Mouse (Mus musculus) embryonic facial prominence, embryonic 11.5 days (tissue): ENCODE measurements around the gene Bex1. TPM values are rescaled to one million over a fixed set of nuclear protein-coding genes. Genes with fewer than 3 reads are reported as not detected.
"Not testable (repeated sequence)": the region's sequence is repeated elsewhere in the genome, so short reads cannot be mapped to it uniquely, and the experiment has no call there.

Source experiments
- ATAC-seq: fragments of 200-750 bp; cut with Nextera tagmentation; replicated peaks from 2 replicates; pipeline ENCODE4 v1.8.0; 2017; ENCODE audit warnings: low read depth; ENCODE audit not compliant: insufficient number of reproducible peaks, low FRiP score, low TSS enrichment
- DNase-seq: peaks from one replicate; pipeline ENCODE4 v3.0.0-alpha.2; 2015; ENCODE audit warnings: low spot score
- H3K27ac ChIP-seq: fragments of 300-500 bp; sonication (generic); replicated peaks from 2 replicates; pipeline ENCODE4 v1.5.1; 2014; ENCODE audit warnings: mild to moderate bottlenecking, low read depth, low read length, control low read depth
- H3K27me3 ChIP-seq: fragments of 300-500 bp; sonication (generic); 2 replicates; pipeline ENCODE4 v1.6.1; 2014; ENCODE audit warnings: mild to moderate bottlenecking, low read length, moderate library complexity, mixed read lengths; ENCODE audit not compliant: control insufficient read depth, insufficient read depth
- H3K36me3 ChIP-seq: fragments of 300-500 bp; sonication (generic); replicated peaks from 2 replicates; pipeline ENCODE4 v1.6.1; 2014; ENCODE audit warnings: low read depth, mild to moderate bottlenecking, low read length, moderate library complexity, mixed read lengths; ENCODE audit not compliant: control insufficient read depth, insufficient read depth
- H3K4me1 ChIP-seq: fragments of 300-500 bp; sonication (generic); 2 replicates; pipeline ENCODE4 v1.6.1; 2014; ENCODE audit warnings: low read length, mixed read lengths; ENCODE audit not compliant: control insufficient read depth, insufficient read depth
- H3K4me2 ChIP-seq: fragments of 300-500 bp; sonication (generic); 2 replicates; pipeline ENCODE4 v1.6.1; 2014; ENCODE audit warnings: low read depth, mild to moderate bottlenecking, control low read depth, low read length, moderate library complexity
- H3K4me3 ChIP-seq: fragments of 300-500 bp; sonication (generic); 2 replicates; pipeline ENCODE4 v1.5.1; 2014; ENCODE audit warnings: low read depth, low read length, control low read depth
- H3K9ac ChIP-seq: fragments of 300-500 bp; sonication (generic); replicated peaks from 2 replicates; pipeline ENCODE4 v1.6.1; 2014; ENCODE audit warnings: mild to moderate bottlenecking, control low read depth, low read length
- H3K9me3 ChIP-seq: fragments of 300-500 bp; sonication (generic); replicated peaks from 2 replicates; pipeline ENCODE4 v1.6.1; 2016; ENCODE audit warnings: mild to moderate bottlenecking, low read length, inconsistent platforms, mixed read lengths; ENCODE audit not compliant: control insufficient read depth
- WGBS: fragments of 180-500 bp; shearing (Covaris S2); extraction: QIAGEN DNeasy Blood & Tissue Kit; methylation state at CpG from one replicate; pipeline ENCODE4 v1.1.7; 2014; 5-methylcytosine and 5-hydroxymethylcytosine counted together
- polyA plus RNA-seq: library from polyadenylated mRNA; unstranded; fragments of >200 nt; fragmentation: Nextera tagmentation; extraction: Ambion mirVana; gene quantifications from 2 replicates; pipeline ENCODE4 v1.2.1, GENCODE M21; 2014

Bex1 gene
- 90.5 and 96.0 TPM in 2 replicates for polyA plus RNA-seq

DNA sequence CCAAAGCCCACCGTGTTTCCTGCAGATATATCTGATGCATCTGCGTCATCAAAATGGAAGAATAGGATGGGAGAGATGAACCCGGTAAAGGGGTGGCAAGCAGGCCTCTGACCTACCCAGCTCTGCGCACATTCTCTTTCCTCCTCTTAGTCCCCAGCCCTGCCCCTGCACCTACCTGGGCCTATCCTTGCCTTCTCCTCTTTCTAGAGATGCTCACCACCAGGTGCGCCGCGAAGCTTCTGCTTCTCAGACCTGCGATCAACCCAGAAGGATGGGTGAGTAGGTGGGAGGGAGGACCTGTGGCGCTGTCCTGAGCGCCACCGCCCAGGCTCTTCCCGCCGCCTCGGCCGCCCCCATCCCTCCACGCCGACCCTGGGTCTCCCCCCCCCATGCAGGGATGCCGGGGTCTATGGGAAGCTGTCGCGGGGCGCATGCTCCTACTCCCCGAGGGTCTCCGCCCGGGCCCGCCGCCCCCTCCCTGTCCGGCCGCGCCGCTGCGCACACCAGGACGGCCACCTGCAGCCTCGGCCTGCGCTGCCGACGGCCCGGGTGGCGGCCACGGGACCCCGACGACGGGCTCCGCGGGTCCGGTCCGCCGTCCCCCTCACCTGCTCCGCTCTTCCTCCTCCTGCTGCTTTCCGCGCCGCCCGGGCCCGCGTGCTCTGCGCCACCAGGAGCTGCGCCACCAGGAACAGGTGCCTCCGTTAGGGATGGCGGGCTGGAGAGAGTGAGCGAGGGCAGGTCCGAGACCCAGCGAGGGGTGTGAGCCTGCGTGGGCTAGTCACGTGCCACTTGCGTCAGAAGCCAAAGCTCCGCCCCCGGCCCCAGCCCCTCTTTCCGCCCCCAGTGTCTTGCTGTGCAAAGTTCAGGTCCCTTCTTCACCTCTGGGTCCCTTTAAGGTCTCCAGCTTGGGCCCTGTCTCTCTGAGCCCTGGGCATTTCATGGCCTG is at the start of gene Bex1, which contains the start of gene Tceal7:
Bex1 (minus strand) TSS at position 785 of the 949 bp plus-strand sequence.
Tceal7 (plus strand) TSS at position 51 of the 949 bp plus-strand sequence.
- WGBS = 19% methylated on average over 9 of the region's 67 CpGs
- not testable (repeated sequence) for H3K4me1 ChIP-seq, H3K27me3 ChIP-seq, H3K9ac ChIP-seq, DNase-seq, H3K9me3 ChIP-seq, H3K36me3 ChIP-seq, H3K27ac ChIP-seq
- H3K4me3 ChIP-seq = peak within 1 kb of the TSS; percentile 33
- peak; percentile 89 for ATAC-seq
- H3K4me2 ChIP-seq = peak within 1 kb of the TSS; percentile 33

GRCm38 (mm10) chrX:136252023-136252729 is 36.9 kb upstream of the Bex1 start:
- ATAC-seq = no peak
- no peaks in the 10 kb centered on the region for H3K9me3 ChIP-seq
- H3K36me3 ChIP-seq = no peaks in the 10 kb centered on the region
- DNase-seq = no peak
- no peak overlapping the region for H3K9ac ChIP-seq
- no peaks in the 10 kb centered on the region for H3K27me3 ChIP-seq
- no peak overlapping the region for H3K4me3 ChIP-seq
- no peaks in the 10 kb centered on the region for H3K4me1 ChIP-seq
- H3K27ac ChIP-seq = no peak overlapping the region
- H3K4me2 ChIP-seq = no peak overlapping the region
- 76% methylated on average over 6 of the region's 6 CpGs for WGBS

DNA sequence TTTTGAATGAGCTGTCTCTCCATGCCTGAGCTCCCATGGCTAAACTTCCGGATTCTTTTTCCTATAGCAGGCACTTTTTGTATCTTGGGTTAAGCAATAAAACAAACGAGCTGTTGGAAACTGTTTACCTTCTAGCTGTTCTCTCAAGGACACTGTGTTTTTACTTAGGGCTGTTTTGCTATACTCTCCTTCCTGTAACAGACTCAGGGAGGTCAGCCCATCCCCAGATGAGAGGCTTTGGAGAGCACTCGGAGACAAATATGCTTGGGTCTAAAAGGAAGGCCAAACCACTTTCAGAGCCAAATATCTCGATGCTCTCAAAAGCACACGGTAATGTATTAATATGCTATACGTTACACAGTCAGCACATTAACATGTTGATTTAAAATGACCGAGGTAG is 34.4 kb upstream of the Bex1 start:
- ATAC-seq (no peak), DNase-seq (no peak)
- 82% methylated on average over 7 of the region's 7 CpGs for WGBS
- Histone ChIP-seq H3K27me3 (no peaks in the 10 kb centered on the region), H3K4me1 (no peaks in the 10 kb centered on the region), H3K36me3 (no peaks in the 10 kb centered on the region), H3K27ac (no peak overlapping the region), H3K4me3 (no peak overlapping the region), H3K9me3 (no peaks in the 10 kb centered on the region), H3K4me2 (no peak overlapping the region), H3K9ac (no peak overlapping the region)

DNA sequence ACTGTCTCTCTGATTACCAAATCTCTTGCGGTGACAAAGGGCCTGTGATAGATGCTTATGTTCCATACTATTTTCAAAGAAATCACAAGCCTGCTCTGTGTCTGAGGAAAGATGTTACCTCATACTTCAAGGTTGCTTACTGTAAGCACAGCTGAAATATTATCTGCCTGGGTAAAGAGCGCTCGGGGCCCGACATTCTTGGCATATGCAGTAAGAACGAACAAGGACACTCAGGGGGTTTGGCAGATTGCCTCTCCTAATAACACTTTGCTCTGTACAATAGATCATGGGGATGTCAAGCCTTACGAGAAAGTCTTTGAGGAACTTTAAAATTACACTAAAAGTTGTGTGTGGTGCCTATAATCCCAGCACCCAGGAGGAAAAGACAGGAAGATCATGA is 33.5 kb upstream of the Bex1 start:
- WGBS = 81% methylated on average over 6 of the region's 6 CpGs
- Histone ChIP-seq H3K27ac (no peak overlapping the region), H3K36me3 (no peaks in the 10 kb centered on the region), H3K9me3 (no peaks in the 10 kb centered on the region), H3K9ac (no peak overlapping the region), H3K4me1 (no peaks in the 10 kb centered on the region), H3K4me2 (no peak overlapping the region), H3K27me3 (no peaks in the 10 kb centered on the region), H3K4me3 (no peak overlapping the region)
- DNase-seq = no peak
- ATAC-seq = no peak

- Histone ChIP-seq H3K4me2 (peak overlapping the region; percentile 40), H3K9ac (peak overlapping the region; percentile 73), H3K4me1 (no peaks in the 10 kb centered on the region), H3K27ac (peak overlapping the region; percentile 35; the same call in 1 of the 2 replicates), H3K4me3 (peak overlapping the region; percentile 53), H3K9me3 (no peaks in the 10 kb centered on the region), H3K36me3 (no peaks in the 10 kb centered on the region), H3K27me3 (no peaks in the 10 kb centered on the region)
- DNase-seq (peak; percentile 60), ATAC-seq (peak; percentile 63)
- WGBS = 19% methylated on average over 14 of the region's 15 CpGs
These were observed 30.3 kb upstream of the Bex1 start for GRCm38 (mm10) chrX:136245521-136246071.

- Histone ChIP-seq H3K4me2 (peak within 1 kb of the TSS; percentile 40), H3K27ac (peak within 1 kb of the TSS; percentile 35; the same call in 1 of the 2 replicates), H3K4me1 (no peaks in the 10 kb centered on the region), H3K27me3 (no peaks in the 10 kb centered on the region), H3K4me3 (peak within 1 kb of the TSS; percentile 53), H3K9me3 (no peaks in the 10 kb centered on the region), H3K36me3 (no peaks in the 10 kb centered on the region), H3K9ac (peak within 1 kb of the TSS; percentile 73)
- ATAC-seq (peak; percentile 93), DNase-seq (peak; percentile 84)
- 22% methylated on average over 20 of the region's 20 CpGs for WGBS
These were observed 29.4 kb upstream of the Bex1 start, which contains the start of gene Tceal9 for GRCm38 (mm10) chrX:136244574-136245229. Tceal9 (plus strand) TSS chrX:136245079.

GRCm38 (mm10) chrX:136243181-136243580 is 27.9 kb upstream of the Bex1 start:
- H3K36me3 ChIP-seq = no peaks in the 10 kb centered on the region
- no peak overlapping the region for H3K27ac ChIP-seq
- no peaks in the 10 kb centered on the region for H3K27me3 ChIP-seq
- no peak overlapping the region for H3K9ac ChIP-seq
- DNase-seq = no peak
- H3K4me2 ChIP-seq = no peak overlapping the region
- H3K4me1 ChIP-seq = no peaks in the 10 kb centered on the region
- H3K9me3 ChIP-seq = no peaks in the 10 kb centered on the region
- ATAC-seq = no peak
- 73% methylated on average over 2 of the region's 2 CpGs for WGBS
- no peak overlapping the region for H3K4me3 ChIP-seq
